Mouse (Mus musculus) urinary bladder, adult 2 months (tissue): ENCODE results near the gene Gm10096. TPM values are rescaled to one million over a fixed set of nuclear protein-coding genes. Genes with fewer than 3 reads are reported as not detected.
"Not testable (repeated sequence)": the region's sequence is repeated elsewhere in the genome, so short reads cannot be mapped to it uniquely, and the experiment has no call there.

ENCODE experiments used
- DNase-seq: peaks from one replicate; pipeline ENCODE4 v3.0.0; 2022; ENCODE audit warnings: low spot score
- polyA plus RNA-seq: library from polyadenylated mRNA; depleted of rRNA; stranded (reverse); fragments of >200 nt; gene quantifications from 2 replicates; pipeline ENCODE4 v1.2.3, GENCODE M21; 2012; rRNA removed

The Gm10096 gene
- polyA plus RNA-seq: not detected in 2 replicates

- DNase-seq: not testable (repeated sequence)
These were observed at the start of gene Gm10096 for GRCm38 (mm10) chrX:28954602-28955001. Gene Gm10096, minus strand, starts transcription at chrX:28954702.
